Mouse (Mus musculus): Measurements from ENCODE around the gene L1cam.
A peak's percentile ranks its signal among the peaks of the same experiment; 100 is the strongest.

GRCm38 (mm10) chrX:73910049-73910448 is 14.1 kb upstream of the L1cam start:
- TF ChIP-seq CTCF (conservative IDR thresholded peaks at IDR 0.05 in 1 of 2, IDR thresholded peaks at IDR 0.05 in 1 of 2; ENCODE audit: low read depth in 2 of 2, low read length in 2 of 2) (peak in 1 of 2 experiments; percentile 24; a peak in 1 of 4 replicates), CHD2 (IDR thresholded peaks at IDR 0.05; ENCODE audit: low read length) (no peak), ELF1 (IDR thresholded peaks at IDR 0.05; ENCODE audit: low read depth, low read length) (no peak), POLR2A (IDR thresholded peaks at IDR 0.05; ENCODE audit: low read depth, low read length) (no peak), MAZ (IDR thresholded peaks at IDR 0.05; ENCODE audit: low read depth, low read length) (no peak), MAFK (IDR thresholded peaks at IDR 0.05; ENCODE audit: insufficient replicate concordance, low read length) (no peak), MAX (IDR thresholded peaks at IDR 0.05; ENCODE audit: low read length) (no peak), JUND (conservative IDR thresholded peaks at IDR 0.05; ENCODE audit: low read depth, low read length) (no peak)

All from CH12.LX (cell line).